Mouse (Mus musculus): ENCODE results near the gene Fbxl8. TPM values are rescaled to one million over a fixed set of nuclear protein-coding genes. Genes with fewer than 3 reads are reported as not detected.

Gene Fbxl8
- total RNA-seq (2014; rRNA removed) = 0.38 and 1.4 TPM in 2 replicates
- 0.85 and 1.1 TPM in 2 replicates for polyA plus RNA-seq (2015; fragmentation: Nextera tagmentation; extraction: Ambion mirVana)

- Histone ChIP-seq H3K27me3 (ENCODE audit: insufficient read depth, low read length) (peaks cover 61% of the 10 kb centered on the region), H3K36me3 (ENCODE audit: insufficient read depth) (no peaks in the 10 kb centered on the region), H3K4me3 (ENCODE audit: low read depth, low read length) (peak within 1 kb of the TSS; percentile 61), H3K27ac (ENCODE audit: low read depth, low read length) (no peak within 1 kb of the TSS), H3K9me3 (ENCODE audit: low read length) (no peaks in the 10 kb centered on the region), H3K9ac (peak within 1 kb of the TSS; percentile 50), H3K4me2 (ENCODE audit: low read depth) (peak within 1 kb of the TSS; percentile 63), H3K4me1 (ENCODE audit: insufficient read depth) (peaks cover under 1% of the 10 kb centered on the region; the same call in 1 of the 2 replicates)
- 0 out of 2 replicates have a peak, but pooled peaks have one; percentile 8 for ATAC-seq
- no peak for DNase-seq
- TF ChIP-seq CTCF (IDR thresholded peaks at IDR 0.05; ENCODE audit: low read depth) = 0 out of 2 replicates have a peak, but pooled peaks have one; percentile 13
- 2% methylated on average over 54 of the region's 54 CpGs for WGBS
Observed at GRCm38 (mm10) chr8:105264024-105264982, at the start of gene Fbxl8, which contains the start of gene Tradd. TSS of gene Fbxl8 (plus strand) at chr8:105264648. TSS of gene Tradd (minus strand) at chr8:105264609.

- DNase-seq (peak; percentile 79), ATAC-seq (peak; percentile 34; the same call in 1 of the 2 replicates)
- no peaks in the 10 kb centered on the region for H3K4me1 ChIP-seq (ENCODE audit: insufficient read depth)
- no peak overlapping the region for H3K4me3 ChIP-seq (ENCODE audit: low read depth, low read length)
- no peak overlapping the region for H3K9ac ChIP-seq
- no peaks in the 10 kb centered on the region for H3K27me3 ChIP-seq (ENCODE audit: insufficient read depth, low read length)
- H3K9me3 ChIP-seq (ENCODE audit: low read length) = no peaks in the 10 kb centered on the region
- no peak overlapping the region for H3K4me2 ChIP-seq (ENCODE audit: low read depth)
- H3K36me3 ChIP-seq (ENCODE audit: insufficient read depth) = no peaks in the 10 kb centered on the region
- TF ChIP-seq CTCF (IDR thresholded peaks at IDR 0.05; ENCODE audit: low read depth) = peak; percentile 79
- H3K27ac ChIP-seq (ENCODE audit: low read depth, low read length) = no peak overlapping the region
- WGBS = 86% methylated on average over 5 of the region's 5 CpGs
Observed at GRCm38 (mm10) chr8:105217926-105218522, 46.4 kb upstream of the Fbxl8 start.

- WGBS = 79% methylated on average over 7 of the region's 7 CpGs
Observed at GRCm38 (mm10) chr8:105223850-105224249, 40.6 kb upstream of the Fbxl8 start.

GRCm38 (mm10) chr8:105224413-105225271 lies 39.8 kb upstream of the Fbxl8 start, which contains the start of gene D230025D16Rik:
TSS of gene D230025D16Rik (plus strand) at chr8:105225145.
- WGBS = 2% methylated on average over 34 of the region's 34 CpGs
- no peak for TF ChIP-seq CTCF (IDR thresholded peaks at IDR 0.05; ENCODE audit: low read depth)
- peak within 1 kb of the TSS; percentile 89 for H3K9ac ChIP-seq
- H3K27me3 ChIP-seq (ENCODE audit: insufficient read depth, low read length) = no peaks in the 10 kb centered on the region
- H3K4me2 ChIP-seq (ENCODE audit: low read depth) = peak within 1 kb of the TSS; percentile 82
- H3K27ac ChIP-seq (ENCODE audit: low read depth, low read length) = peak within 1 kb of the TSS; percentile 78
- no peaks in the 10 kb centered on the region for H3K9me3 ChIP-seq (ENCODE audit: low read length)
- peak within 1 kb of the TSS; percentile 77 for H3K4me3 ChIP-seq (ENCODE audit: low read depth, low read length)
- ATAC-seq (peak; percentile 98), DNase-seq (peak; percentile 97)
- no peaks in the 10 kb centered on the region for H3K36me3 ChIP-seq (ENCODE audit: insufficient read depth)
- peaks cover 17% of the 10 kb centered on the region for H3K4me1 ChIP-seq (ENCODE audit: insufficient read depth)

More at GRCm38 (mm10) chr8:105223850-105224249, 40.6 kb upstream of the Fbxl8 start:
- Histone ChIP-seq H3K9me3 (ENCODE audit: low read length) (no peaks in the 10 kb centered on the region), H3K4me3 (ENCODE audit: low read depth, low read length) (no peak overlapping the region), H3K36me3 (ENCODE audit: insufficient read depth) (no peaks in the 10 kb centered on the region), H3K9ac (peak overlapping the region; percentile 89; the same call in 1 of the 2 replicates), H3K4me2 (ENCODE audit: low read depth) (peak overlapping the region; percentile 82; the same call in 1 of the 2 replicates), H3K4me1 (ENCODE audit: insufficient read depth) (peaks cover 17% of the 10 kb centered on the region), H3K27me3 (ENCODE audit: insufficient read depth, low read length) (no peaks in the 10 kb centered on the region), H3K27ac (ENCODE audit: low read depth, low read length) (peak overlapping the region; percentile 73)
- TF ChIP-seq CTCF (IDR thresholded peaks at IDR 0.05; ENCODE audit: low read depth) = no peak
- DNase-seq (no peak), ATAC-seq (no peak)

GRCm38 (mm10) chr8:105225272-105225593 lies 39.2 kb upstream of the Fbxl8 start:
- peaks cover 17% of the 10 kb centered on the region for H3K4me1 ChIP-seq (ENCODE audit: insufficient read depth)
- peak overlapping the region; percentile 89 for H3K9ac ChIP-seq
- no peak for TF ChIP-seq CTCF (IDR thresholded peaks at IDR 0.05; ENCODE audit: low read depth)
- under 1% methylated on average over 27 of the region's 27 CpGs for WGBS
- H3K4me2 ChIP-seq (ENCODE audit: low read depth) = peak overlapping the region; percentile 82
- H3K9me3 ChIP-seq (ENCODE audit: low read length) = no peaks in the 10 kb centered on the region
- peak overlapping the region; percentile 77 for H3K4me3 ChIP-seq (ENCODE audit: low read depth, low read length)
- peak overlapping the region; percentile 78 for H3K27ac ChIP-seq (ENCODE audit: low read depth, low read length)
- DNase-seq (no peak), ATAC-seq (peak; percentile 67; the same call in 1 of the 2 replicates)
- H3K27me3 ChIP-seq (ENCODE audit: insufficient read depth, low read length) = no peaks in the 10 kb centered on the region
- no peaks in the 10 kb centered on the region for H3K36me3 ChIP-seq (ENCODE audit: insufficient read depth)

GRCm38 (mm10) chr8:105225917-105226316 lies 38.5 kb upstream of the Fbxl8 start:
- ATAC-seq = no peak
- H3K36me3 ChIP-seq (ENCODE audit: insufficient read depth) = no peaks in the 10 kb centered on the region
- 37% methylated on average over 6 of the region's 6 CpGs for WGBS

More at GRCm38 (mm10) chr8:105225917-105226316, 38.5 kb upstream of the Fbxl8 start:
- peak overlapping the region; percentile 82 for H3K4me2 ChIP-seq (ENCODE audit: low read depth)
- no peak for DNase-seq
- no peak overlapping the region for H3K27ac ChIP-seq (ENCODE audit: low read depth, low read length)
- H3K27me3 ChIP-seq (ENCODE audit: insufficient read depth, low read length) = no peaks in the 10 kb centered on the region
- H3K4me1 ChIP-seq (ENCODE audit: insufficient read depth) = peaks cover 17% of the 10 kb centered on the region
- no peaks in the 10 kb centered on the region for H3K9me3 ChIP-seq (ENCODE audit: low read length)
- TF ChIP-seq CTCF (IDR thresholded peaks at IDR 0.05; ENCODE audit: low read depth) = no peak
- H3K4me3 ChIP-seq (ENCODE audit: low read depth, low read length) = peak overlapping the region; percentile 77
- peak overlapping the region; percentile 89 for H3K9ac ChIP-seq
